Mouse (Mus musculus) monocyte, adult 5-6 weeks (primary cell): Measurements from ENCODE around the gene Zfp385a. TPM values are rescaled to one million over a fixed set of nuclear protein-coding genes. Genes with fewer than 3 reads are reported as not detected.
A peak's percentile ranks its signal among the peaks of the same experiment; 100 is the strongest.

Source experiments
- ATAC-seq: fragments of 153-309, 156-312 bp; replicated peaks from 2 replicates; pipeline ENCODE4 v1.8.0; 2017; ENCODE audit warnings: mild to moderate bottlenecking; ENCODE audit not compliant: low TSS enrichment, insufficient number of reproducible peaks, severe bottlenecking, poor library complexity, low FRiP score
- total RNA-seq: library from RNA; stranded (forward); fragments of 200-1000, 200-491, 200-594 nt; gene quantifications from 3 replicates; pipeline ENCODE4 v1.2.3, GENCODE M21; 2017

Zfp385a gene
- total RNA-seq: 0.85 to 3.7 TPM (median 1.7 TPM) in 3 replicates

DNA sequence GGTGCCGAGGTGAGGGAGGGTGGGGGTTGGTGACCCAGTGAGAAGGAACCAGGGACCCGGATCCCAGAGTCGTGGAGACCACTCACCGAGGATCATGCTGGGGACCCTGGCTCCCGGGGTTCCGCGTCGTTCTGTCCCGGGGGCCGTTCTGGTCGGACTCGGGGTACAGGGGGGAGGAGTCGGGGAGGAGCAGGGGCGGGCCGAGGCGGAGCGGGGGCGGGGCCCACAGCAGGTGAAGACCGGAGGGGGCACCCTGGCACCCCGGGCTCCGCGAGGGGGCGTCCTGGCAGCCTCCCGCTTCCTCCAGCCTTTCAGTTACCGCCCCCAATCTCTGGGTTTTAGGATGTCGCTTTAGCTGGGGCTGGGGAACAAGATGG lies at the start of gene Zfp385a:
Gene Zfp385a, minus strand, starts transcription at position 133 of the 377 bp plus-strand sequence.
- no peak for ATAC-seq

GRCm38 (mm10) chr15:103388556-103389145 lies 48.8 kb upstream of the Zfp385a start:
- ATAC-seq: 0 out of 2 replicates have a peak, but pooled peaks have one; percentile 59

DNA sequence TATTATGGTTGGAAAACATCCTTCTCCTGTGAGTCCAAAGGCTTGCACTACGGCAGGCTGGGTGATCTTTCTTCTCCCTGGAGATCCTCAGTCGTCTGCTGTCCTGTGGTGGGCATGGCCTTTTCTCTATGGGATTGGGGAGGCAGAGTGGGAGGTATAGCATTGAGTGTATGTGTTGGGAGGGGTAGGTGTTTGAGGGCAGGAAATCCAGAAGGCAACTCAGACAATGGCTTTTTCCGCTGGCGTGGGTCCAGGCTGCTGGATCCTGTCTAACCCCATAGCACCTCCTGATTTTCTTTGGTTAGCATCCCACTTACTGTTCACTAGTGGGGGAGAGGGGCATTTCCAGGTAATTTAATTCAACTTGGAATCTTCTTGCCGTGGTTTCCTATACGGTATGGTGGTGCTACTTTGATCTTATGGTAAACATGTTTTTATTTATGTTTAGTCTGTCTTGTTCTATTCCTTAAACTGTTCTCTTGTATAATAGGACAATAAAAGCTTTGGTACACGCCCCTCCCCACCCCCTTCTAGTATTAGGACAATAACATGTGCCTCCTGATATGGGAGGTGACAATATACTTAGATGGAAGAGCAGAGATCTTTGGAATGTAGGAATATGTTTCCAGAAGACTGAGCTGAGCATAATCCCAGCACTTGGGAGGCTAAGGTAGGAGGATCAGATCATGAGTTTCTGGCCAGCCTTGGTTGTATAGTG lies 44.0 kb upstream of the Zfp385a start:
- ATAC-seq: no peak

DNA sequence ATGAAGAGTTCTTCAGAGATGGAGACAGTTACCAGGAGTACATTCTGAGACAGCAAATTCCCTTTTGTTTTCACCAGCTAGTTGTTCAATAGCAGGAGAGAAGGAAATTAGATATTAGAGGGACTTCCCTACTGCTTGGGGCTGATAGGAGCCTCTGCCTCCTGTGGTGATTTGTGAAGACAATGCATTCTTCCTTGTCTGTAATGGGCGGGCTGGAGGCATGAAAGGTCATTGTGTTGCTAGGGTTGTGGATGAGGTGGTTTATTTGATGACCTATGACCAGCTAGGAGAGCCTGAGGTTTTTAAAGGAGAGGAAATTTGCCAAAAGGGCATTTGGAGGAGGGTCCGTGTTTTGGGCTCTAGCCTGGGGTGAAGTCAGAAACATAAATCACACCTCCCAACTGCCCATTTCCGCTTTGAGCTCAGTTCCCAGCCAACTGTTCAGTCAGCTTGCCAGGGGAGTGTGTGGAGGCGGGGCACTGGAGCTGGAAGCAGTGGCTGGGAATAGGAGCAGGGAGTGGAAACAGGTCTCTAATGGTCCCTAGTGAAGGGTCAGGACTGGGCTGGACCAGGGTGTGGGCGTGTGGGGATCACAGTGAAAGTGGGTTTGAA lies 43.0 kb upstream of the Zfp385a start:
- ATAC-seq: no peak

DNA sequence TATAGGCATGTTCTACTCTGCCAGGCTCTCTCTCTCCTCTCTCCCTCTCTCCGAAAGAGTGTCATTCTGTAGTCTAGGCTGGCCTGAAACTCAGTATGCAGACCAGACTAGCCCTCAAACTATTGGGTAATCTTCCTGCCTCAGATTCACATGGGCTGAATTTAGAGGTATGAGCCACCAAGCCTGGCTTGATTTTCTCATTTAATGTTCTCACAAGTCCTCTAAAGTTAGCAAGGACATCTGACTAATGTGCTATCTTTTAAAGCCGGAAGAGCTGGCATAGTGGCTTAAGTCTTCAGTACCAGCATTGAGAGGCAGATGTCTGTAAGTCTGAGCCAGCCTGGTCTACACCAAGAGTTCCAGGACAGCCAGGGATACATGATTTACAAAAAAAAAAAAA lies 42.2 kb upstream of the Zfp385a start:
- no peak for ATAC-seq

GRCm38 (mm10) chr15:103378665-103379356 lies 38.9 kb upstream of the Zfp385a start:
- ATAC-seq: no peak

GRCm38 (mm10) chr15:103377752-103378664 lies 38.1 kb upstream of the Zfp385a start:
- no peak for ATAC-seq

GRCm38 (mm10) chr15:103376837-103377269 lies 37.0 kb upstream of the Zfp385a start:
- ATAC-seq: no peak

GRCm38 (mm10) chr15:103375112-103375800 lies 35.4 kb upstream of the Zfp385a start:
- no peak for ATAC-seq

- no peak for ATAC-seq
Measured at GRCm38 (mm10) chr15:103372461-103372860, 32.6 kb upstream of the Zfp385a start.

DNA sequence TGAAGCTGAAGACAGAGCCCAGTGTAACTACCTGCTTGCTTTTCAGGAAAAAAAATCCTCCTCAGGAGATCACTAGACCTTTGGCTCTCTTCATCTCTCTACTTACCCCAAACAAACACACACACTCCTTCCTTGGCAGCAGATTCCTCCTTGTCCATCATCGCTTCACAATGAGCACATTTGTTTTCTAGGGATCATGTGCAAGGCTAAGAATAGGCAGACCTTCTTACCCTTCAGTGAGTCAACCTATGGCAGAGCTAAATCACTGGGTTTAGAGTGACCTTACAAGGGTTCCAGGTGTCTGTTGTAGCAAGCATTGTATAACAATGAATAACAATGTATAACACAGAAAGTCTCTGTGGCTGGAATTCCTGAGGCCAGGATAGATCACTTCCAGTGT lies 31.8 kb upstream of the Zfp385a start:
- ATAC-seq: no peak

- ATAC-seq: no peak
Measured at GRCm38 (mm10) chr15:103371208-103371607, 31.3 kb upstream of the Zfp385a start.

DNA sequence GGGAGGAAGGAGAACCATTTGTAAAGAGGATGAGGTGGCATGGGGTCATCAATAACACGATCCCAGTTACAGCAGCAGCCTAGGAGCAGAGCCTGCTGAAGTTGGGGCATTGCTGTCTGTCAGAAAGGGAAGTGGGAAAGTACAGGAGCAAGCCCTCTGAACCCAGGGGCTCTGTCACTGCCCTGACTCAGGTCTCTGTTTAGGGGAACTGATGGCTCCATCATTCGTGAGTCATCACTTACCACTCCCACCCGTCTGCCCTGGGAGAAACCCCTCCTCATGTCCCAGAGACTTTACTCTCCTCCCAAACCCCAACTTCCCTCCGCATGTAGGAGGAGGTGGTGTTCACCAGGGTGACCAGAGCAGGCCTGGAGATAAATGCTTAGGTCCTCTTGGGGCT lies 30.6 kb upstream of the Zfp385a start:
- ATAC-seq: peak; percentile 70

DNA sequence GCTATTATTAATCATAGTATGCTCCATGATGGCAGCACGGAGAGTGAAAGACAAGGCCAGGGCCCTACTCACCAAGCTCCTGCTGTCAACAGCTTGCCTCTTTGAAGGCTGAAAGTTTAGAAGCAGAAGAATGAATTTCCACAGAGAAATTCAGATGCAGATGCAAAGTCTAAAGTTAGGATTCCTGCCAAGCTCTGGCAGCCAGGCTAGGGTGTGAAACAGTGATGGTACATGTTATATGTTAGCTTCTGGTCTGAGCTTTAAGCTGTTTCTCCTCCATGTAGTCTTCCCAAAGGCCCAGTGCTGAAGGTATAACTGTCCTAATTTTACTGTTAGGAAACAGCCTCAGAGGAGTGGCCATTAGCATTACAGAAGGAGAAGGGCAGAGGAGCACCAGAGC lies 29.2 kb upstream of the Zfp385a start:
- ATAC-seq: no peak

GRCm38 (mm10) chr15:103368179-103368940 lies 28.5 kb upstream of the Zfp385a start:
- ATAC-seq: no peak

DNA sequence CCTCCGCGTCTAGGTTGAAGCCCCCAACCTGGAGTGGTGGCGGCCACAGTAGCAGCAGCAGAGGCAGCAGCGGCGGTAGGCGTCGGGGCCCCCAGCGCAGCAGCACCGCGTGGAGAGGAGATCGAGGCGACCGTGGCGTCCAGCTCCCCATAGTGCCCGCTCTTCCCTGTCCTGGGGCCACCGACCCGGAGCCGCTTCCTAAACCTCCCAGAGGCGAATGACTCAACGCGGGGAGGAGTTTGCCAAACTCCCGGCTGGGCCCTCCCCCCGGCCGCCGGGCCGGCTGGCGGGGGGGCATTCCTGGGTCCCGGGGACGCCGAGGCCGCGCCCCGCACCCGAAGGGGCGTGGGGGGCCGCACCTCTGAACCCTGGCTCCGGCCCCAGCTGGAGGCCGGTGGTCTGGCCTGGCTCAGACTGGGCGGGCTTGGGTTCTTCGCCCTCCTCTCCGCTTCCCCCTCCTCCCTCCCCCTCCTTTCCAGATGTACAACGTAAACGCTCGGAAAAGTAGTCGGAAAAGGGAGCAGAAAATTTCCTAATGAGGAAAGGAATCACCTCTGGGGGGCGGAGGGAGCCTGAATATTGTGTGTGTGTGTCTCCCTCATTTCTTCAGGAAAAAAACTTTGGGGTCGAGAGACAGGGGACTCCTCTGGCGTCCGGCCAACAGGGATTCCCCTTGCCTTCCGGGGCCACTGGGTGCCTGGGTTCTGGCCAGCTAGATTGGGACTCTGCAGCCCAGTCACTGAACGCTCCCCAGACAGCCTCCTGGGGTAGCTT lies 26.7 kb upstream of the Zfp385a start, which contains the start of gene Itga5:
Gene Itga5, minus strand, starts transcription at position 388 of the 774 bp plus-strand sequence.
- ATAC-seq: no peak
